Mouse (Mus musculus) C2C12 (cell line): ENCODE measurements around the gene Cd180.

ENCODE experiments used
- CTCF ChIP-seq: IDR thresholded peaks from one replicate; pipeline ENCODE4 v1.5.1; 2011; ENCODE audit not compliant: control insufficient read depth, insufficient read depth, insufficient read length
- FOSL1 ChIP-seq: IDR thresholded peaks from one replicate; pipeline ENCODE4 v1.8.0; 2011; ENCODE audit warnings: mild to moderate bottlenecking, low read length; ENCODE audit not compliant: poor library complexity, insufficient read depth, severe bottlenecking
- MYOD1 ChIP-seq: IDR thresholded peaks from one replicate; pipeline ENCODE4 v1.6.1; 2011; ENCODE audit warnings: low read depth; ENCODE audit not compliant: control insufficient read depth, insufficient read length
- MYOG ChIP-seq: IDR thresholded peaks from one replicate; pipeline ENCODE4 v1.6.1; 2011; ENCODE audit not compliant: control insufficient read depth, insufficient read length; ENCODE audit errors: extremely low read depth
- USF1 ChIP-seq: IDR thresholded peaks from one replicate; pipeline ENCODE4 v1.6.1; 2011; ENCODE audit warnings: low read depth, mild to moderate bottlenecking, control low read depth, moderate library complexity

DNA sequence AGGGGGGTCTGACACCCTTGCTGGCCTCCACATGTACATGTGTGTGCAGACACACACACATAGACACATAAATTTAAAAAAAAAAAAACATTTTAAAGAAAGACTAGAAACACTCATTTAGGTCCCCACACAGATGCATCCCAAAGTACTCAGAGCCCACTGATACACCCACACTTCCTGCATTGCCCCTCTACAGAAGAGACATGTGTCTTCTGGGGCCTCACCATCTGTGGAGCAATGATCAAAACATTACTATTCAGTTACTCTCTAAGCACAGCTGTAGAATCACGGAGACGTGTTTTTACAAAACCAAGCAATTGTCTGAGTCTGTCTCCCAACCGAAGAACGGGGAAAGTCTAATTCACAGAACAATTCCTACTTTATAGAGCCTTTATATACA is 45.8 kb upstream of the Cd180 start:
- no peak for TF ChIP-seq CTCF
- TF ChIP-seq MYOD1 = no peak
- no peak for TF ChIP-seq MYOG
- no peak for TF ChIP-seq FOSL1
- no peak for TF ChIP-seq USF1
